Mouse (Mus musculus) liver, embryonic 13.5 days (tissue): ENCODE data around the gene Entpd2. TPM values are rescaled to one million over a fixed set of nuclear protein-coding genes. Genes with fewer than 3 reads are reported as not detected.
"Not testable (repeated sequence)": the region's sequence is repeated elsewhere in the genome, so short reads cannot be mapped to it uniquely, and the experiment has no call there.

Source experiments
- ATAC-seq: fragments of 200-750 bp; cut with Nextera tagmentation; 2 replicates; pipeline ENCODE4 v1.8.0; 2017; ENCODE audit warnings: low read depth, mild to moderate bottlenecking, moderate number of reproducible peaks, moderate library complexity
- DNase-seq: peaks from one replicate; pipeline ENCODE4 v3.0.0; 2022
- H3K27ac ChIP-seq: fragments of 300-500 bp; sonication (generic); 2 replicates; pipeline ENCODE4 v1.5.1; 2015; ENCODE audit warnings: moderate library complexity, mild to moderate bottlenecking, inconsistent platforms
- H3K27me3 ChIP-seq: fragments of 300-500 bp; sonication (generic); 2 replicates; pipeline ENCODE4 v1.6.1; 2015; ENCODE audit warnings: mild to moderate bottlenecking, inconsistent platforms
- H3K36me3 ChIP-seq: fragments of 300-500 bp; sonication (generic); 2 replicates; pipeline ENCODE4 v1.6.1; 2015; ENCODE audit warnings: mild to moderate bottlenecking, inconsistent platforms
- H3K4me1 ChIP-seq: fragments of 300-500 bp; sonication (generic); replicated peaks from 2 replicates; pipeline ENCODE4 v1.6.1; 2015; ENCODE audit warnings: inconsistent platforms
- H3K4me2 ChIP-seq: fragments of 300-500 bp; sonication (generic); 2 replicates; pipeline ENCODE4 v1.6.1; 2015; ENCODE audit warnings: inconsistent platforms, mild to moderate bottlenecking, moderate library complexity
- H3K4me3 ChIP-seq: fragments of 300-500 bp; sonication (generic); replicated peaks from 2 replicates; pipeline ENCODE4 v1.5.1; 2015; ENCODE audit warnings: mild to moderate bottlenecking, inconsistent platforms
- H3K9ac ChIP-seq: fragments of 300-500 bp; sonication (generic); 2 replicates; pipeline ENCODE4 v1.6.1; 2015; ENCODE audit warnings: mild to moderate bottlenecking, inconsistent platforms
- H3K9me3 ChIP-seq: fragments of 300-500 bp; sonication (generic); replicated peaks from 2 replicates; pipeline ENCODE4 v1.6.1; 2016; ENCODE audit warnings: inconsistent platforms
- WGBS: fragments of 180-500 bp; shearing (Covaris S2); methylation state at CpG from one replicate; pipeline ENCODE4 v1.1.7; 2015; ENCODE audit not compliant: insufficient replicate concordance; 5-methylcytosine and 5-hydroxymethylcytosine counted together
- polyA plus RNA-seq: library from polyadenylated mRNA; unstranded; fragments of >200 nt; fragmentation: Nextera tagmentation; extraction: Ambion mirVana; gene quantifications from 2 replicates; pipeline ENCODE4 v1.2.1, GENCODE M21; 2015

The Entpd2 gene
- polyA plus RNA-seq, 1 experiment from 2014 or later: 0.40 TPM

GRCm38 (mm10) chr2:25396597-25396983, 916 bp downstream of the Entpd2 start:
- H3K9ac ChIP-seq: no peak overlapping the region
- WGBS: 27% methylated on average over 3 of the region's 3 CpGs
- H3K4me1 ChIP-seq: peaks cover 19% of the 10 kb centered on the region
- H3K4me3 ChIP-seq: no peak overlapping the region
- no peak overlapping the region for H3K27ac ChIP-seq
- no peaks in the 10 kb centered on the region for H3K9me3 ChIP-seq
- H3K27me3 ChIP-seq: peaks cover 88% of the 10 kb centered on the region
- ATAC-seq (no peak), DNase-seq (no peak)
- no peaks in the 10 kb centered on the region for H3K36me3 ChIP-seq
- no peak overlapping the region for H3K4me2 ChIP-seq

- H3K36me3 ChIP-seq: no peaks in the 10 kb centered on the region
- H3K27ac ChIP-seq: no peak overlapping the region
These were observed 1.3 kb downstream of the Entpd2 start for GRCm38 (mm10) chr2:25397010-25397409.

GRCm38 (mm10) chr2:25398065-25398464, 2.4 kb downstream of the Entpd2 start:
- no peak overlapping the region for H3K4me2 ChIP-seq
- ATAC-seq (no peak), DNase-seq (no peak)
- H3K9me3 ChIP-seq: no peaks in the 10 kb centered on the region
- H3K4me3 ChIP-seq: no peak overlapping the region
- no peaks in the 10 kb centered on the region for H3K36me3 ChIP-seq
- no peak overlapping the region for H3K9ac ChIP-seq
- peaks cover 99% of the 10 kb centered on the region for H3K27me3 ChIP-seq
- no peak overlapping the region for H3K27ac ChIP-seq
- WGBS: 73% methylated on average over 7 of the region's 7 CpGs
- peaks cover 25% of the 10 kb centered on the region for H3K4me1 ChIP-seq

More at GRCm38 (mm10) chr2:25397010-25397409, 1.3 kb downstream of the Entpd2 start:
- Histone ChIP-seq H3K9ac (no peak overlapping the region), H3K27me3 (peaks cover 92% of the 10 kb centered on the region), H3K4me3 (no peak overlapping the region), H3K4me2 (no peak overlapping the region), H3K9me3 (no peaks in the 10 kb centered on the region), H3K4me1 (peaks cover 19% of the 10 kb centered on the region)
- ATAC-seq (no peak), DNase-seq (no peak)
- 43% methylated on average over 1 of the region's 1 CpGs for WGBS

GRCm38 (mm10) chr2:25399051-25399450, 3.4 kb downstream of the Entpd2 start, which contains the start of gene Npdc1:
Gene Npdc1 (plus strand): TSS chr2:25399351.
- WGBS: 43% methylated on average over 8 of the region's 8 CpGs
- H3K27me3 ChIP-seq: peaks cover 100% of the 10 kb centered on the region
- no peak for ATAC-seq

GRCm38 (mm10) chr2:25400291-25400690, 4.6 kb downstream of the Entpd2 start:
- ATAC-seq (no peak), DNase-seq (no peak)
- H3K27ac ChIP-seq: no peak overlapping the region
- H3K36me3 ChIP-seq: no peaks in the 10 kb centered on the region
- H3K4me1 ChIP-seq: peaks cover 26% of the 10 kb centered on the region
- peaks cover 98% of the 10 kb centered on the region for H3K27me3 ChIP-seq
- H3K4me2 ChIP-seq: no peak overlapping the region
- H3K9me3 ChIP-seq: no peaks in the 10 kb centered on the region
- no peak overlapping the region for H3K9ac ChIP-seq
- WGBS: 19% methylated on average over 16 of the region's 16 CpGs
- no peak overlapping the region for H3K4me3 ChIP-seq

More at GRCm38 (mm10) chr2:25399051-25399450, 3.4 kb downstream of the Entpd2 start, which contains the start of gene Npdc1:
- no peak within 1 kb of the TSS for H3K4me2 ChIP-seq
- no peak within 1 kb of the TSS for H3K27ac ChIP-seq
- peaks cover 28% of the 10 kb centered on the region for H3K4me1 ChIP-seq
- no peak for DNase-seq
- H3K36me3 ChIP-seq: no peaks in the 10 kb centered on the region
- H3K4me3 ChIP-seq: no peak within 1 kb of the TSS
- H3K9me3 ChIP-seq: no peaks in the 10 kb centered on the region
- no peak within 1 kb of the TSS for H3K9ac ChIP-seq

- no peak overlapping the region for H3K4me3 ChIP-seq
- WGBS: 3% methylated on average over 17 of the region's 17 CpGs
These were observed 5.1 kb downstream of the Entpd2 start for GRCm38 (mm10) chr2:25400764-25401163.

GRCm38 (mm10) chr2:25402377-25402971, 6.8 kb downstream of the Entpd2 start:
- Histone ChIP-seq H3K27me3 (peaks cover 94% of the 10 kb centered on the region), H3K9ac (0 out of 2 replicates have a peak overlapping the region, but pooled peaks have one; percentile 2), H3K36me3 (no peaks in the 10 kb centered on the region), H3K4me2 (peak overlapping the region; percentile 62), H3K4me3 (peak overlapping the region; percentile 56), H3K27ac (no peak overlapping the region), H3K9me3 (no peaks in the 10 kb centered on the region), H3K4me1 (peaks cover 13% of the 10 kb centered on the region)
- WGBS: 3% methylated on average over 13 of the region's 13 CpGs
- ATAC-seq: no peak
- DNase-seq: peak; percentile 67

More at GRCm38 (mm10) chr2:25400764-25401163, 5.1 kb downstream of the Entpd2 start:
- Histone ChIP-seq H3K4me1 (peaks cover 21% of the 10 kb centered on the region), H3K9ac (no peak overlapping the region), H3K36me3 (no peaks in the 10 kb centered on the region), H3K4me2 (0 out of 2 replicates have a peak overlapping the region, but pooled peaks have one; percentile 19), H3K9me3 (no peaks in the 10 kb centered on the region), H3K27me3 (peaks cover 98% of the 10 kb centered on the region), H3K27ac (no peak overlapping the region)
- peak; percentile 34 for DNase-seq
- ATAC-seq: 0 out of 2 replicates have a peak, but pooled peaks have one; percentile 43

GRCm38 (mm10) chr2:25402972-25403601, 7.4 kb downstream of the Entpd2 start:
- H3K9ac ChIP-seq: 0 out of 2 replicates have a peak overlapping the region, but pooled peaks have one; percentile 2
- WGBS: 3% methylated on average over 53 of the region's 54 CpGs
- peak overlapping the region; percentile 62 for H3K4me2 ChIP-seq
- H3K36me3 ChIP-seq: no peaks in the 10 kb centered on the region
- DNase-seq (no peak), ATAC-seq (peak; percentile 21; the same call in 1 of the 2 replicates)
- peaks cover 13% of the 10 kb centered on the region for H3K4me1 ChIP-seq
- H3K27me3 ChIP-seq: peaks cover 92% of the 10 kb centered on the region
- no peaks in the 10 kb centered on the region for H3K9me3 ChIP-seq
- H3K27ac ChIP-seq: no peak overlapping the region
- peak overlapping the region; percentile 56 for H3K4me3 ChIP-seq

- WGBS: 56% methylated on average over 4 of the region's 4 CpGs
- H3K9me3 ChIP-seq: no peaks in the 10 kb centered on the region
- H3K4me3 ChIP-seq: no peak overlapping the region
- H3K9ac ChIP-seq: no peak overlapping the region
- no peaks in the 10 kb centered on the region for H3K36me3 ChIP-seq
- peaks cover 13% of the 10 kb centered on the region for H3K4me1 ChIP-seq
- H3K27me3 ChIP-seq: peaks cover 83% of the 10 kb centered on the region
- no peak for DNase-seq
- ATAC-seq: no peak
- no peak overlapping the region for H3K4me2 ChIP-seq
- no peak overlapping the region for H3K27ac ChIP-seq
These were observed 8.3 kb downstream of the Entpd2 start for GRCm38 (mm10) chr2:25403994-25404393.

- 66% methylated on average over 10 of the region's 10 CpGs for whole genome bisulfite sequencing
These were observed 13.2 kb downstream of the Entpd2 start for GRCm38 (mm10) chr2:25408908-25409307.

GRCm38 (mm10) chr2:25413436-25413835, 17.8 kb downstream of the Entpd2 start:
- H3K27ac ChIP-seq, H3K9me3 ChIP-seq, H3K9ac ChIP-seq, ATAC-seq, DNase-seq, H3K4me1 ChIP-seq, H3K4me3 ChIP-seq, H3K36me3 ChIP-seq, H3K4me2 ChIP-seq: not testable (repeated sequence)
- 0 out of 2 replicates have a peak, but pooled peaks cover 12% of the 10 kb centered on the region for H3K27me3 ChIP-seq

More at GRCm38 (mm10) chr2:25408908-25409307, 13.2 kb downstream of the Entpd2 start:
- DNase-seq: no peak
- peaks cover 41% of the 10 kb centered on the region for H3K27me3 ChIP-seq
- ATAC-seq: no peak
- H3K36me3 ChIP-seq: no peaks in the 10 kb centered on the region
- H3K4me1 ChIP-seq: no peaks in the 10 kb centered on the region
- no peak overlapping the region for H3K4me3 ChIP-seq
- H3K27ac ChIP-seq: no peak overlapping the region
- no peaks in the 10 kb centered on the region for H3K9me3 ChIP-seq
- H3K9ac ChIP-seq: no peak overlapping the region
- no peak overlapping the region for H3K4me2 ChIP-seq
